Mouse (Mus musculus) G1E (cell line): ENCODE results near the gene Rpl22l1. TPM values are rescaled to one million over a fixed set of nuclear protein-coding genes. Genes with fewer than 3 reads are reported as not detected.

Source experiments
- ATAC-seq: 2 replicates; pipeline ENCODE4 v1.8.0; 2016; ENCODE audit warnings: mild to moderate bottlenecking; ENCODE audit not compliant: insufficient number of reproducible peaks, poor library complexity, low FRiP score, severe bottlenecking; ENCODE audit errors: extremely low read depth
- DNase-seq: peaks from one replicate; pipeline ENCODE4 v3.0.0; 2012; ENCODE audit warnings: low spot score
- H3K27me3 ChIP-seq: 2 replicates; pipeline ENCODE4 v1.6.1; 2012; ENCODE audit warnings: mild to moderate bottlenecking, low read length, inconsistent platforms; ENCODE audit not compliant: insufficient read depth
- H3K36me3 ChIP-seq: replicated peaks from 2 replicates; pipeline ENCODE3; 2012; ENCODE audit warnings: mild to moderate bottlenecking, inconsistent platforms
- H3K4me1 ChIP-seq: 2 replicates; pipeline ENCODE4 v1.6.1; 2012; ENCODE audit warnings: low read depth, low read length, inconsistent platforms, mixed read lengths; ENCODE audit not compliant: insufficient read depth
- H3K4me3 ChIP-seq: 2 replicates; pipeline ENCODE4 v1.5.1; 2012; ENCODE audit warnings: low read depth, mild to moderate bottlenecking, inconsistent platforms, low read length, moderate library complexity, mixed read lengths
- H3K9me3 ChIP-seq: replicated peaks from 2 replicates; pipeline ENCODE4 v1.6.1; 2012; ENCODE audit warnings: inconsistent platforms
- CTCF ChIP-seq: IDR thresholded peaks from 2 replicates; pipeline ENCODE4 v1.5.1; 2012; ENCODE audit warnings: low read depth, low read length, inconsistent platforms, mixed read lengths
- GATA1 ChIP-seq: IDR thresholded peaks from 2 replicates; pipeline ENCODE4 v1.6.1; 2012; ENCODE audit warnings: borderline replicate concordance, low read length, inconsistent platforms, mixed read lengths
- GATA2 ChIP-seq: IDR thresholded peaks from 2 replicates; pipeline ENCODE4 v1.6.1; 2012; ENCODE audit warnings: low read depth, low read length, inconsistent platforms, borderline replicate concordance
- POLR2AphosphoS5 ChIP-seq: IDR thresholded peaks from 2 replicates; pipeline ENCODE4 v1.6.1; 2012; ENCODE audit warnings: low read depth, low read length, inconsistent platforms; ENCODE audit not compliant: insufficient replicate concordance
- TAL1 ChIP-seq: conservative IDR thresholded peaks from 2 replicates; pipeline ENCODE4 v1.6.1; 2012; ENCODE audit warnings: low read depth, low read length, inconsistent platforms, mixed read lengths
- polyA plus RNA-seq: library from polyadenylated mRNA; stranded (reverse); fragments of >175 nt; gene quantifications from 2 replicates; pipeline ENCODE4 v1.2.3, GENCODE M21; 2012
- total RNA-seq, 2 experiments: library from RNA; stranded (forward) in 1 of 2; stranded (reverse) in 1 of 2; fragments of 200-1000 nt in 1 of 2; fragments of >200 nt in 1 of 2; fragmentation: Nextera tagmentation in 1 of 2; gene quantifications; 2 replicates each; pipeline ENCODE4 v1.2.3; 2014 to 2017

The Rpl22l1 gene
- total and polyA plus RNA-seq, 3 experiments = 20.6 to 465 (median 119) TPM

GRCm38 (mm10) chr3:28826272-28826671 is 21.0 kb downstream of the Rpl22l1 start:
- H3K9me3 ChIP-seq = no peaks in the 10 kb centered on the region
- TF ChIP-seq CTCF = no peak
- no peak for TF ChIP-seq POLR2AphosphoS5
- TF ChIP-seq TAL1 = no peak
- TF ChIP-seq GATA1 = no peak
- no peak for TF ChIP-seq GATA2
- DNase-seq (no peak), ATAC-seq (no peak)
- H3K36me3 ChIP-seq = no peaks in the 10 kb centered on the region
- no peaks in the 10 kb centered on the region; the same call in 1 of the 2 replicates for H3K4me1 ChIP-seq
- H3K27me3 ChIP-seq = peaks cover 12% of the 10 kb centered on the region
- no peak overlapping the region for H3K4me3 ChIP-seq

GRCm38 (mm10) chr3:28827605-28828004 is 22.4 kb downstream of the Rpl22l1 start:
- TF ChIP-seq GATA2 (no peak), TAL1 (no peak), CTCF (no peak), GATA1 (no peak), POLR2AphosphoS5 (no peak)
- no peak overlapping the region for H3K4me3 ChIP-seq
- peaks cover 12% of the 10 kb centered on the region for H3K27me3 ChIP-seq
- no peaks in the 10 kb centered on the region for H3K36me3 ChIP-seq
- H3K9me3 ChIP-seq = no peaks in the 10 kb centered on the region
- ATAC-seq (no peak), DNase-seq (no peak)
- H3K4me1 ChIP-seq = no peaks in the 10 kb centered on the region; the same call in 1 of the 2 replicates

- no peak for TF ChIP-seq GATA2
- no peak for TF ChIP-seq CTCF
- TF ChIP-seq GATA1 = no peak
- no peak for TF ChIP-seq POLR2AphosphoS5
- no peak for TF ChIP-seq TAL1
- DNase-seq (no peak), ATAC-seq (no peak)
- H3K27me3 ChIP-seq = peaks cover 7% of the 10 kb centered on the region
- H3K9me3 ChIP-seq = no peaks in the 10 kb centered on the region
- no peak overlapping the region for H3K4me3 ChIP-seq
- H3K4me1 ChIP-seq = no peaks in the 10 kb centered on the region; the same call in 1 of the 2 replicates
- H3K36me3 ChIP-seq = no peaks in the 10 kb centered on the region
These were observed 24.2 kb downstream of the Rpl22l1 start for GRCm38 (mm10) chr3:28829454-28829853.

GRCm38 (mm10) chr3:28836796-28837371 is 31.6 kb downstream of the Rpl22l1 start:
- DNase-seq = no peak
- no peak overlapping the region for H3K4me3 ChIP-seq

GRCm38 (mm10) chr3:28841886-28842649 is 36.8 kb downstream of the Rpl22l1 start:
- TF ChIP-seq GATA2 (no peak), TAL1 (no peak), CTCF (no peak), GATA1 (no peak), POLR2AphosphoS5 (no peak)
- DNase-seq (no peak), ATAC-seq (no peak)
- Histone ChIP-seq H3K4me1 (no peaks in the 10 kb centered on the region), H3K36me3 (no peaks in the 10 kb centered on the region), H3K4me3 (no peak overlapping the region), H3K9me3 (no peaks in the 10 kb centered on the region), H3K27me3 (no peaks in the 10 kb centered on the region)

More at GRCm38 (mm10) chr3:28836796-28837371, 31.6 kb downstream of the Rpl22l1 start:
- ATAC-seq = no peak
- H3K9me3 ChIP-seq = no peaks in the 10 kb centered on the region
- no peak for TF ChIP-seq GATA2
- TF ChIP-seq GATA1 = no peak
- TF ChIP-seq POLR2AphosphoS5 = no peak
- TF ChIP-seq TAL1 = no peak
- TF ChIP-seq CTCF = no peak
- H3K27me3 ChIP-seq = no peaks in the 10 kb centered on the region
- no peaks in the 10 kb centered on the region; the same call in 1 of the 2 replicates for H3K4me1 ChIP-seq
- no peaks in the 10 kb centered on the region for H3K36me3 ChIP-seq

GRCm38 (mm10) chr3:28843231-28843630 is 38.0 kb downstream of the Rpl22l1 start:
- Histone ChIP-seq H3K27me3 (no peaks in the 10 kb centered on the region), H3K4me3 (no peak overlapping the region), H3K9me3 (no peaks in the 10 kb centered on the region), H3K36me3 (no peaks in the 10 kb centered on the region), H3K4me1 (no peaks in the 10 kb centered on the region)
- ATAC-seq (no peak), DNase-seq (no peak)
- TF ChIP-seq POLR2AphosphoS5 (no peak), GATA1 (no peak), TAL1 (no peak), CTCF (no peak), GATA2 (no peak)
